Mouse (Mus musculus) hindbrain, embryonic 10.5 days (tissue): Measurements from ENCODE around the gene Scamp2. TPM values are rescaled to one million over a fixed set of nuclear protein-coding genes. Genes with fewer than 3 reads are reported as not detected.

Experiments
- DNase-seq: peaks from one replicate; pipeline ENCODE4 v3.0.0-alpha.2; 2017; ENCODE audit warnings: low spot score
- H3K27ac ChIP-seq: fragments of 300-500 bp; sonication (generic); 2 replicates; pipeline ENCODE4 v1.5.1; 2016; ENCODE audit warnings: mild to moderate bottlenecking, moderate library complexity
- H3K27me3 ChIP-seq: fragments of 300-500 bp; sonication (generic); 2 replicates; pipeline ENCODE4 v1.6.1; 2016; ENCODE audit warnings: mild to moderate bottlenecking; ENCODE audit not compliant: poor library complexity, insufficient read depth, severe bottlenecking
- H3K36me3 ChIP-seq: fragments of 300-500 bp; sonication (generic); 2 replicates; pipeline ENCODE4 v1.6.1; 2016; ENCODE audit warnings: mild to moderate bottlenecking, moderate library complexity
- H3K4me1 ChIP-seq: fragments of 300-500 bp; sonication (generic); replicated peaks from 2 replicates; pipeline ENCODE4 v1.6.1; 2016; ENCODE audit warnings: mild to moderate bottlenecking
- H3K4me3 ChIP-seq: fragments of 300-500 bp; sonication (generic); 2 replicates; pipeline ENCODE4 v1.5.1; 2016; ENCODE audit warnings: mild to moderate bottlenecking, moderate library complexity
- H3K9me3 ChIP-seq: fragments of 300-500 bp; sonication (generic); 2 replicates; pipeline ENCODE4 v1.6.1; 2016; ENCODE audit warnings: mild to moderate bottlenecking, moderate library complexity
- WGBS: fragments of 180-500 bp; shearing (Covaris S2); methylation state at CpG from one replicate; pipeline ENCODE4 v1.1.7; 2016; 5-methylcytosine and 5-hydroxymethylcytosine counted together
- polyA plus RNA-seq: library from polyadenylated mRNA; unstranded; fragments of >200 nt; fragmentation: Nextera tagmentation; extraction: Ambion mirVana; gene quantifications from 2 replicates; pipeline ENCODE4 v1.2.1, GENCODE M21; 2016

Gene Scamp2
- polyA plus RNA-seq, 1 experiment from 2014 or later, result 59.7 TPM

- WGBS, result 2% methylated on average over 45 of the region's 45 CpGs
- H3K27me3 ChIP-seq, result no peaks in the 10 kb centered on the region
- no peaks in the 10 kb centered on the region for H3K9me3 ChIP-seq
- peak within 1 kb of the TSS; percentile 94 for H3K4me3 ChIP-seq
- H3K27ac ChIP-seq, result peak within 1 kb of the TSS; percentile 97
- peaks cover 28% of the 10 kb centered on the region for H3K4me1 ChIP-seq
- peak; percentile 89 for DNase-seq
- peaks cover 64% of the 10 kb centered on the region for H3K36me3 ChIP-seq
Observed at GRCm38 (mm10) chr9:57537044-57537727, 23.6 kb upstream of the Scamp2 start, which contains the start of gene Fam219b. TSS of gene Fam219b (plus strand) at chr9:57537528.

GRCm38 (mm10) chr9:57537728-57538181, 23.0 kb upstream of the Scamp2 start:
- under 1% methylated on average over 24 of the region's 24 CpGs for WGBS
- H3K27me3 ChIP-seq, result no peaks in the 10 kb centered on the region
- peak overlapping the region; percentile 97 for H3K27ac ChIP-seq
- no peaks in the 10 kb centered on the region for H3K9me3 ChIP-seq
- H3K4me1 ChIP-seq, result peaks cover 28% of the 10 kb centered on the region
- peaks cover 64% of the 10 kb centered on the region for H3K36me3 ChIP-seq
- no peak for DNase-seq
- peak overlapping the region; percentile 94 for H3K4me3 ChIP-seq

GRCm38 (mm10) chr9:57539550-57539949, 21.2 kb upstream of the Scamp2 start:
- DNase-seq, result no peak
- 91% methylated on average over 2 of the region's 2 CpGs for WGBS
- peaks cover 28% of the 10 kb centered on the region for H3K4me1 ChIP-seq
- H3K4me3 ChIP-seq, result no peak overlapping the region
- no peaks in the 10 kb centered on the region for H3K27me3 ChIP-seq
- H3K27ac ChIP-seq, result no peak overlapping the region
- H3K36me3 ChIP-seq, result peaks cover 64% of the 10 kb centered on the region
- H3K9me3 ChIP-seq, result no peaks in the 10 kb centered on the region

GRCm38 (mm10) chr9:57541312-57541711, 19.4 kb upstream of the Scamp2 start:
- peak; percentile 39 for DNase-seq
- 26% methylated on average over 1 of the region's 1 CpGs for WGBS
- H3K36me3 ChIP-seq, result peaks cover 75% of the 10 kb centered on the region

GRCm38 (mm10) chr9:57543951-57544350, 16.8 kb upstream of the Scamp2 start:
- Histone ChIP-seq H3K36me3 (peaks cover 98% of the 10 kb centered on the region), H3K27ac (no peak overlapping the region), H3K9me3 (no peaks in the 10 kb centered on the region), H3K4me1 (peaks cover 5% of the 10 kb centered on the region), H3K4me3 (no peak overlapping the region), H3K27me3 (no peaks in the 10 kb centered on the region)
- WGBS, result 84% methylated on average over 3 of the region's 3 CpGs
- DNase-seq, result no peak

More at GRCm38 (mm10) chr9:57541312-57541711, 19.4 kb upstream of the Scamp2 start:
- no peaks in the 10 kb centered on the region for H3K27me3 ChIP-seq
- no peak overlapping the region for H3K27ac ChIP-seq
- H3K4me1 ChIP-seq, result peaks cover 28% of the 10 kb centered on the region
- no peak overlapping the region for H3K4me3 ChIP-seq
- H3K9me3 ChIP-seq, result no peaks in the 10 kb centered on the region

GRCm38 (mm10) chr9:57547287-57547686, 13.5 kb upstream of the Scamp2 start:
- H3K27me3 ChIP-seq, result no peaks in the 10 kb centered on the region
- DNase-seq, result no peak
- H3K9me3 ChIP-seq, result no peaks in the 10 kb centered on the region
- H3K27ac ChIP-seq, result no peak overlapping the region
- 85% methylated on average over 5 of the region's 5 CpGs for WGBS
- no peak overlapping the region for H3K4me3 ChIP-seq
- peaks cover 8% of the 10 kb centered on the region for H3K4me1 ChIP-seq
- peaks cover 89% of the 10 kb centered on the region for H3K36me3 ChIP-seq

- H3K4me1 ChIP-seq, result peaks cover 8% of the 10 kb centered on the region
- DNase-seq, result no peak
- WGBS, result 94% methylated on average over 11 of the region's 11 CpGs
- no peak overlapping the region for H3K4me3 ChIP-seq
- no peaks in the 10 kb centered on the region for H3K9me3 ChIP-seq
- peaks cover 83% of the 10 kb centered on the region for H3K36me3 ChIP-seq
- no peaks in the 10 kb centered on the region for H3K27me3 ChIP-seq
- no peak overlapping the region for H3K27ac ChIP-seq
Observed at GRCm38 (mm10) chr9:57547869-57548268, 12.9 kb upstream of the Scamp2 start.

- H3K27ac ChIP-seq, result no peak overlapping the region
- 95% methylated on average over 4 of the region's 4 CpGs for WGBS
Observed at GRCm38 (mm10) chr9:57549186-57549585, 11.6 kb upstream of the Scamp2 start.

GRCm38 (mm10) chr9:57550126-57550862, 10.4 kb upstream of the Scamp2 start:
- H3K36me3 ChIP-seq, result peaks cover 59% of the 10 kb centered on the region

More at GRCm38 (mm10) chr9:57549186-57549585, 11.6 kb upstream of the Scamp2 start:
- no peaks in the 10 kb centered on the region for H3K27me3 ChIP-seq
- 0 out of 2 replicates have a peak overlapping the region, but pooled peaks have one; percentile 1 for H3K4me3 ChIP-seq
- DNase-seq, result no peak
- H3K4me1 ChIP-seq, result peaks cover 19% of the 10 kb centered on the region
- H3K36me3 ChIP-seq, result peaks cover 70% of the 10 kb centered on the region
- no peaks in the 10 kb centered on the region for H3K9me3 ChIP-seq

GRCm38 (mm10) chr9:57552139-57552887, 8.4 kb upstream of the Scamp2 start, which contains the start of gene Mpi:
TSS of gene Mpi (minus strand) at chr9:57552763.
- H3K4me3 ChIP-seq, result peak within 1 kb of the TSS; percentile 76
- H3K9me3 ChIP-seq, result no peaks in the 10 kb centered on the region
- H3K36me3 ChIP-seq, result peaks cover 39% of the 10 kb centered on the region
- peak within 1 kb of the TSS; percentile 89 for H3K27ac ChIP-seq
- H3K4me1 ChIP-seq, result peaks cover 24% of the 10 kb centered on the region
- under 1% methylated on average over 28 of the region's 28 CpGs for WGBS
- peak; percentile 70 for DNase-seq
- no peaks in the 10 kb centered on the region for H3K27me3 ChIP-seq

More at GRCm38 (mm10) chr9:57550126-57550862, 10.4 kb upstream of the Scamp2 start:
- Histone ChIP-seq H3K27ac (no peak overlapping the region), H3K9me3 (no peaks in the 10 kb centered on the region), H3K4me1 (peaks cover 24% of the 10 kb centered on the region), H3K4me3 (no peak overlapping the region), H3K27me3 (no peaks in the 10 kb centered on the region)
- WGBS, result 91% methylated on average over 11 of the region's 11 CpGs
- DNase-seq, result no peak

- Histone ChIP-seq H3K4me3 (no peak overlapping the region), H3K4me1 (peaks cover 24% of the 10 kb centered on the region), H3K27ac (peak overlapping the region; percentile 89; the same call in 1 of the 2 replicates), H3K36me3 (peaks cover 30% of the 10 kb centered on the region), H3K9me3 (no peaks in the 10 kb centered on the region), H3K27me3 (no peaks in the 10 kb centered on the region)
- WGBS, result 70% methylated on average over 11 of the region's 11 CpGs
- no peak for DNase-seq
Observed at GRCm38 (mm10) chr9:57553119-57553518, 7.6 kb upstream of the Scamp2 start.

GRCm38 (mm10) chr9:57554753-57555152, 6.0 kb upstream of the Scamp2 start:
- peaks cover 24% of the 10 kb centered on the region for H3K4me1 ChIP-seq
- WGBS, result 32% methylated on average over 3 of the region's 3 CpGs

More at GRCm38 (mm10) chr9:57554753-57555152, 6.0 kb upstream of the Scamp2 start:
- Histone ChIP-seq H3K27ac (no peak overlapping the region), H3K4me3 (no peak overlapping the region), H3K36me3 (peaks cover 14% of the 10 kb centered on the region), H3K27me3 (no peaks in the 10 kb centered on the region), H3K9me3 (no peaks in the 10 kb centered on the region)
- DNase-seq, result no peak
